Mouse (Mus musculus) embryonic facial prominence, embryonic 13.5 days (tissue): ENCODE measurements around the gene Eef1a1. TPM values are rescaled to one million over a fixed set of nuclear protein-coding genes. Genes with fewer than 3 reads are reported as not detected.
"Not testable (repeated sequence)": the region's sequence is repeated elsewhere in the genome, so short reads cannot be mapped to it uniquely, and the experiment has no call there.

Experiments used
- ATAC-seq: fragments of 200-750 bp; cut with Nextera tagmentation; 2 replicates; pipeline ENCODE4 v1.8.0; 2017; ENCODE audit warnings: low read depth; ENCODE audit not compliant: insufficient number of reproducible peaks, insufficient read depth, low FRiP score, low TSS enrichment
- H3K27ac ChIP-seq: fragments of 300-500 bp; sonication (generic); 2 replicates; pipeline ENCODE4 v1.5.1; 2015; ENCODE audit warnings: moderate library complexity, mild to moderate bottlenecking, inconsistent platforms
- H3K27me3 ChIP-seq: fragments of 300-500 bp; sonication (generic); 2 replicates; pipeline ENCODE4 v1.6.1; 2015; ENCODE audit warnings: mild to moderate bottlenecking, inconsistent platforms
- H3K36me3 ChIP-seq: fragments of 300-500 bp; sonication (generic); 2 replicates; pipeline ENCODE4 v1.6.1; 2015; ENCODE audit warnings: mild to moderate bottlenecking, inconsistent platforms
- H3K4me1 ChIP-seq: fragments of 300-500 bp; sonication (generic); 2 replicates; pipeline ENCODE4 v1.6.1; 2015; ENCODE audit warnings: inconsistent platforms
- H3K4me2 ChIP-seq: fragments of 300-500 bp; sonication (generic); 2 replicates; pipeline ENCODE4 v1.6.1; 2015; ENCODE audit warnings: moderate library complexity, mild to moderate bottlenecking, inconsistent platforms
- H3K4me3 ChIP-seq: fragments of 300-500 bp; sonication (generic); 2 replicates; pipeline ENCODE4 v1.5.1; 2015; ENCODE audit warnings: mild to moderate bottlenecking, inconsistent platforms
- H3K9ac ChIP-seq: fragments of 300-500 bp; sonication (generic); 2 replicates; pipeline ENCODE4 v1.6.1; 2015; ENCODE audit warnings: mild to moderate bottlenecking, inconsistent platforms
- H3K9me3 ChIP-seq: fragments of 300-500 bp; sonication (generic); 2 replicates; pipeline ENCODE4 v1.6.1; 2016; ENCODE audit warnings: inconsistent platforms
- WGBS: fragments of 180-500 bp; shearing (Covaris S2); methylation state at CpG from one replicate; pipeline ENCODE4 v1.1.7; 2015; ENCODE audit warnings: mixed read lengths; 5-methylcytosine and 5-hydroxymethylcytosine counted together
- polyA plus RNA-seq: library from polyadenylated mRNA; unstranded; fragments of >200 nt; fragmentation: Nextera tagmentation; extraction: Ambion mirVana; gene quantifications from 2 replicates; pipeline ENCODE4 v1.2.1, GENCODE M21; 2015

The Eef1a1 gene
- polyA plus RNA-seq, 1 experiment from 2014 or later, result 5,472 TPM

DNA sequence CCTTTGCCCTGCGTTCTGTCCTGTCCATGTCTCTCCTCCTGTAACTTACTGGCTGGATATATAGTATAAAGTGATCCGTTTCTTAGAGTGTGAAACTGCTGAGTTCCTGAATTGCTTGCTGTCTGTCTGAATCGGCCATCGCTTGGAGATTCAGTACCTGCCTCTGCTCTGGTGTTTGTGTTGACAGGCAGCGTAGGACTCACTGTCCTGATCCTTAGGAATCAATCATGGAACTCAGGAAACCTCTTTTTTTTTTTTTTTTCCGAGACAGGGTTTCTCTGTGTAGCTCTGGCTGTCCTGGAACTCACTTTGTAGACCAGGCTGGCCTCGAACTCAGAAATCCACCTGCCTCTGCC, 17.7 kb upstream of the Eef1a1 start:
- Histone ChIP-seq H3K4me1 (peaks cover 14% of the 10 kb centered on the region), H3K9ac (no peak overlapping the region), H3K4me2 (no peak overlapping the region), H3K9me3 (no peaks in the 10 kb centered on the region), H3K36me3 (no peaks in the 10 kb centered on the region), H3K27me3 (no peaks in the 10 kb centered on the region), H3K4me3 (no peak overlapping the region), H3K27ac (no peak overlapping the region)
- 86% methylated on average over 7 of the region's 7 CpGs for WGBS
- no peak for ATAC-seq

DNA sequence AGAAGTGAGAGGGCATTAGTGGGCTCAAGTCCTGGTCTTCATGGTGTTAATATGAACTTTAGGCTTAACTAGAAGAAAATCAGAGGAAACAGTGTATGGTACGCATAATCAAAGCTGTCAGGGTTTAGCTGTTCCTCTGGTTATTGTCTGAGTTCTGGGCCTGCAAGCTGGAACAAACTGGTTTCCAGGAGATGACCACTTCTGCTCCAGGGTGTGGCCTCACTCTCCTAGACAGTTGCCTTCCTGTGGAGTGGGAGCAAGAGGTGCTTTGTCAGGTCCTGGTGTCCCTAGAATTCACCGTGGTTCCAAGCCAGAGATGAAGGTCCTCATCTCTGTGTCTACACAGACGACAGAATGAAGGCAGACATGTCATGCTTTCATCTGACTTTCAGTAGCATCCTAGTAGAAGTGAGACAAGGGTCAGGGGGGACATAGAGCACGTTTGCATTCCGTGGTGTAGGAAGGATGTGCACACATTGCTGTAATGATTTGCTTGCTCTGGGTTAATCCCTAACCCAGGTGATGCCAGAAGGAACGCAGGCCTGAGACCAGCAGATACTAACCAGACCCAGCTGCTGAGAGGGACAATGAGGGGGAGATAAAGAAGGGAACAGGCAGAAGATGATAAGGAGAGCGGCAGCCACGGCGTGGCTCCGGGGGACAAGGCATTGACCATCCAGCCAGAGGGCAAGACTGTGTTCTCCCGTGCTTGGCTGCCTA, 17.2 kb upstream of the Eef1a1 start:
- Histone ChIP-seq H3K9me3 (no peaks in the 10 kb centered on the region), H3K27ac (no peak overlapping the region), H3K36me3 (no peaks in the 10 kb centered on the region), H3K4me3 (no peak overlapping the region), H3K4me1 (peaks cover 14% of the 10 kb centered on the region), H3K9ac (no peak overlapping the region), H3K27me3 (no peaks in the 10 kb centered on the region), H3K4me2 (no peak overlapping the region)
- ATAC-seq, result no peak
- WGBS, result 69% methylated on average over 11 of the region's 11 CpGs

DNA sequence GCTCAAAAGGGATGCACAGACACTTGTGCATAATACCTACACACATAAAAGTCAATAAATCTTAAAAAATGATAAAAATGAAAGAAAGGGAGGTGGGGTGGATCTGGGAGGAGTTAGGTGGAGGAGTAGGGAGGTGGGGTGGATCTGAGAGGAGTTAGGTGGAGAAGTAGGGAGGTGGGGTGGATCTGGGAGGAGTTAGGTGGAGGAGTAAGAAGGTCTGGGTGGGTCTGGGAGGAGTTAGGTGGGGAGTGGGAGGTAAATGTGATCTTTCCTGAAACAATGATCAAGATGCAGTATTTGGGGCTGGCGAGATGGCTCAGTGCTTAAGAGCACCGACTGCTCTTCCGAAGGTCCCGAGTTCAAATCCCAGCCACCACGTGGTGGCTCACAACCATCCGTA, 16.3 kb upstream of the Eef1a1 start:
- Histone ChIP-seq H3K4me3 (no peak overlapping the region), H3K36me3 (no peaks in the 10 kb centered on the region), H3K4me2 (no peak overlapping the region), H3K9me3 (no peaks in the 10 kb centered on the region), H3K9ac (no peak overlapping the region), H3K4me1 (peaks cover 14% of the 10 kb centered on the region), H3K27me3 (no peaks in the 10 kb centered on the region), H3K27ac (no peak overlapping the region)
- 95% methylated on average over 6 of the region's 6 CpGs for WGBS
- no peak for ATAC-seq

DNA sequence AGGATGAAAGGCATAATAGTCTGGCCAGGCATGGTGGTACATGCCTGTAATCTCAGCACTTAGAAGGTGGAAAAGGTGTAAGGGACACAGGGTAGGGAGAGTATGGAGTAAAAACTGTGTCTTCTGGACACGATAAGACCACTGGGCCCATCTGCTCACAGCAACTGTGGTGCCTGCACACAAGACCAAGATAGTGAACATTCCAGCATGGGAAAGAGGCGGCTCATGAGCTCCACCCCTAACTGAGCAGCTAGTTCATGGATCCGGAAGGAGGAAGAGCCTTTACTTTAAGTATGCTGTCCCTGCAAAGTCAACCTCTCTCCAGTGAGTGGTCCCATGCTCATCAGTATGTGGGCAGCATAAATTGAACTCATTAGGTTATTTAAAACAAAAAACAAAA, 15.7 kb upstream of the Eef1a1 start:
- 75% methylated on average over 3 of the region's 3 CpGs for WGBS
- Histone ChIP-seq H3K4me3 (no peak overlapping the region), H3K36me3 (no peaks in the 10 kb centered on the region), H3K4me1 (peaks cover 14% of the 10 kb centered on the region), H3K9me3 (no peaks in the 10 kb centered on the region), H3K4me2 (no peak overlapping the region), H3K27me3 (no peaks in the 10 kb centered on the region), H3K27ac (no peak overlapping the region), H3K9ac (no peak overlapping the region)
- ATAC-seq, result no peak

DNA sequence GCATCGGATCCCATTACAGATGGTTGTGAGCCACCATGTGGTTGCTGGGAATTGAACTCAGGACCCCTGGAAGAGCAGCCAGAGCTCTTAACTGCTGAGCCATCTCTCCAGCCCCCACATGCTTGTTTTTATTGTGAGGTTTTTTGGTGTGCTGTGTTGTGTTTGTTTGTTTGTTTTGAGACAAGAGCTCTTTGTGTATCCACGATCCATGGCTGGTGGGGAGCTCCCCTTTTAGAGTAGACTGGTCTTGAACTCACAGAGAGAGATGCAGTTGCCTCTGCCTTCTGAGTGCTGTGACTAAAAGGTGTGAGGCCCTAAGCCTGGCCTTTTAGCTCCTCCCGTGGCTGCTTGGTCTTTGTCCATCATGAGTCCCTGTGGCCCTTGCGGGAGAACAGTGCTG, 15.2 kb upstream of the Eef1a1 start:
- Histone ChIP-seq H3K9me3 (no peaks in the 10 kb centered on the region), H3K9ac (no peak overlapping the region), H3K27ac (no peak overlapping the region), H3K4me3 (no peak overlapping the region), H3K27me3 (no peaks in the 10 kb centered on the region), H3K4me2 (no peak overlapping the region), H3K36me3 (no peaks in the 10 kb centered on the region), H3K4me1 (peaks cover 14% of the 10 kb centered on the region)
- ATAC-seq, result no peak
- WGBS, result 67% methylated on average over 4 of the region's 4 CpGs

DNA sequence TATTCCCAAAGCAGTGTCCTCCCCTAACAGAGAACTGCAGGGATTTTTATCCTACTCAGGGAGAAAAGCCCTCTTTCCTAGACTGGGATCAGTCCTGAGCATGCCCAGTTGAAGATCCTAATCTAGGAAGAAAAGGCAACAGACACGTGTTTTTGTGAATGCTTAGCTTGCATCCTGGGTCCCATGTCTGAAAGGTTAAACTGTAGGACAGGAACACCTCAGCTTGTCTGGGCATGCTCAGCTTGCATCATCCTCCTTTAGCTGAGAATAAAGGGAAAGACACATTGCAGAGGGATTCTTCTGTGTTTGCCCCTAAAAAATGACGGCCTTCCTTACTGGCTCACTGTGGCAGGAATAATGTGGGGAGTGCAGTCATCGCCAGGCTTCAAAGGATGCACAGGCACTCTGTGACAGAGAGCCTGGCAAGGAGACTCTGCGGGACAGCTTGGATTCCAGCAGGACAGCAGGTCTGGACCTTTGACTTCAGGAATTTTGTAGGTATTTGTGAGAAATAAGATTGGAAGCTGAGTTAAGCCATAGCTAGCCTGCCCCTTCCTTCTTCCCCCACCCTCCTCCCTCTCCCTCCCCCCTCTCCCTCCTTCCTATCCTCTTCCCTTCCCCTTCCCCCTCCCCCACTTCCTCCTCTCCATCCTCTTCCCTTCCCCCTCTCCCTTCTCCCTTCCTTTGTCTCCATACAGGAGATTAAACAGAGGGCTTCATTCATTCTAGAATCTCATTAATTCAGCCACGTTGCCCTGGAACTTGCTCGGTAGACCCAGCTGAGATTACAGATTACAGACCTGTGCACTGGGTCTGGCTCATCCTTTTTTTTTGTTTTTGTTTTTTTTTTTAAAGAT, 14.5 kb upstream of the Eef1a1 start:
- peak overlapping the region; percentile 36 for H3K4me2 ChIP-seq
- H3K36me3 ChIP-seq, result no peaks in the 10 kb centered on the region
- no peaks in the 10 kb centered on the region for H3K27me3 ChIP-seq
- H3K27ac ChIP-seq, result peak overlapping the region; percentile 64
- peak overlapping the region; percentile 57 for H3K9ac ChIP-seq
- 6% methylated on average over 6 of the region's 6 CpGs for WGBS
- H3K4me1 ChIP-seq, result peaks cover 14% of the 10 kb centered on the region
- no peaks in the 10 kb centered on the region for H3K9me3 ChIP-seq
- no peak overlapping the region for H3K4me3 ChIP-seq
- no peak for ATAC-seq

DNA sequence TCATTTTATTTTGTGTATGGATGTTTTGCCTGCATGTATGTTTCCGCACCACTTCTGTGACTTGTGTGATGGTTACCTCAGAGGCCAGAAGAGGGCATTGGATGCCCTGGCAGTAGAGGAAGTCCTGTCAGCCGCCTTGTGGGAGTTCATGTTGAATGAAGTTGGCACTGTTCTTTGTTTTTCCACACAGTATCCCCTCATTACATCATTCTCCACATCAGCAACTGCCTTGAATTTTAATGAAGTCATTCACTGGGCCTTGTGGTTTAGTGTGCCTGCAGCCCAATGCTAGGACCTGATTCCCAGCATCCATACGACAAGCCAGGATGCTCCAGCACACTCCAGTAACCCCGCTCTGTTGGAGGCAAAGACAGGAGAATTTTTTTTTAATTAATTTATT, 12.3 kb upstream of the Eef1a1 start:
- no peak overlapping the region for H3K9ac ChIP-seq
- 90% methylated on average over 4 of the region's 4 CpGs for WGBS

DNA sequence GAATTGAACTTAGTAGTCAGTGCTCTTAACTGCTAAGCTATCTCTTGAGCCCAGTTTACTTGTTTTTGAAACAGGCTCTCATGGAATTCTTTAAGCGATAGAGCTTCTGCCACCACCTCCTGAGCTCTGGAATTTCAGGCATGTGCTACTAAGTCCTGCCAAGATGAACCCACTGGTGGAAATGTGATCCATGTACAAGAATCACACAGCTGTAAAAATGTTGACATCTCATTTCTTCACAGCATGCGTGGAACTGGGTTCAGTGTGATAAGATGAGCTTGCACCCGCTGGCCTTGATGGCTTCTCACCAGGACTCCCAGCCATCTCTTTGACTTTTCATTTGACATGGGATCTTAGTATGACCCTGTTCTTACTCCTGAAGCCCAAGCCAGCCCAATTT, 11.4 kb upstream of the Eef1a1 start:
- Histone ChIP-seq H3K4me3 (no peak overlapping the region), H3K9ac (no peak overlapping the region), H3K36me3 (no peaks in the 10 kb centered on the region), H3K4me2 (no peak overlapping the region), H3K27ac (no peak overlapping the region), H3K27me3 (no peaks in the 10 kb centered on the region), H3K4me1 (peaks cover 14% of the 10 kb centered on the region), H3K9me3 (no peaks in the 10 kb centered on the region)
- ATAC-seq, result no peak
- 67% methylated on average over 3 of the region's 3 CpGs for WGBS

More for the DNA sequence above, 12.3 kb upstream of the Eef1a1 start:
- no peak overlapping the region for H3K4me2 ChIP-seq
- no peaks in the 10 kb centered on the region for H3K27me3 ChIP-seq
- H3K36me3 ChIP-seq, result no peaks in the 10 kb centered on the region
- H3K9me3 ChIP-seq, result no peaks in the 10 kb centered on the region
- H3K27ac ChIP-seq, result no peak overlapping the region
- peaks cover 14% of the 10 kb centered on the region for H3K4me1 ChIP-seq
- no peak overlapping the region for H3K4me3 ChIP-seq
- no peak for ATAC-seq

DNA sequence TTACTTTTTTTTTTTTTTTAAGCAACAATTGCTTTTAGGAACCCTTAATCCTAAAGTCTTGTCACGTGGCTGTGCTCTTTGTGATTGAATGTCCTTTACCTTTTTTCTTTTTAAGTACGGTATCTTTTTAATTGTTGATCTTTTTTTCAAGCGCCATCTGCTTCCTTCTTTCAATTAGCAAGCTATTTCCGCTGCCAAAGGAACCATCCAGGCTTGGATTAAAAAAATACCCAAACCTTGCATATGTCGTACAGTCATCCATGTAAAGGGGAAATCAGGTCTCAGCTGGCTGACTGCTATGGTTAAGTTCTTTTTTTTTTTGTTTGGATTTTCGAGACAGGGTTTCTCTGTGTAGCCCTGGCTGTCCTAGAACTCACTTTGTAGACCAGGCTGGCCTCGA, 4.2 kb upstream of the Eef1a1 start:
- Histone ChIP-seq H3K27me3 (no peaks in the 10 kb centered on the region), H3K4me1 (peaks cover 4% of the 10 kb centered on the region; the same call in 1 of the 2 replicates), H3K4me3 (no peak overlapping the region), H3K4me2 (no peak overlapping the region), H3K27ac (no peak overlapping the region), H3K36me3 (no peaks in the 10 kb centered on the region), H3K9me3 (no peaks in the 10 kb centered on the region), H3K9ac (no peak overlapping the region)
- no peak for ATAC-seq
- 86% methylated on average over 7 of the region's 7 CpGs for WGBS

DNA sequence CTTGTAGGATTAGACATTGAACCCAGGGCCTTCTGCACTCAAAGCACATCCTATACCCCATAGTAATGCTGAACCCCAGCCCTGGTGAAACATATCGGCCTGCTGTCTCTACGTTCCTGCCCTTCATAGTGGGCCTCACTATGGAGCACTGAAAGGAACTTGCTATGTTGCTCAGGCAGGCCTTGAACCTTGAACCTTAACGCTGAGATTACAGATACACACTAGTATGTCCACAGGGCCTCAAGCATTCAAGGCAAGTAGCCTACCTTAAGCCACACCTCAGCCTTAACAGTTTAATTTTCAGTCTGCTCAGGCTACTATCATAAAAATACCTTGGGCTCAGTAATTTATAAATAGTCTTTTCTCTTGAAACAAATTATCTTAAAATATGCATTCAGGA, 3.3 kb upstream of the Eef1a1 start:
- Histone ChIP-seq H3K27me3 (no peaks in the 10 kb centered on the region), H3K4me3 (no peak overlapping the region), H3K9me3 (no peaks in the 10 kb centered on the region), H3K36me3 (no peaks in the 10 kb centered on the region), H3K4me1 (peaks cover 4% of the 10 kb centered on the region; the same call in 1 of the 2 replicates), H3K9ac (no peak overlapping the region), H3K27ac (no peak overlapping the region), H3K4me2 (no peak overlapping the region)
- 88% methylated on average over 3 of the region's 3 CpGs for WGBS
- no peak for ATAC-seq

DNA sequence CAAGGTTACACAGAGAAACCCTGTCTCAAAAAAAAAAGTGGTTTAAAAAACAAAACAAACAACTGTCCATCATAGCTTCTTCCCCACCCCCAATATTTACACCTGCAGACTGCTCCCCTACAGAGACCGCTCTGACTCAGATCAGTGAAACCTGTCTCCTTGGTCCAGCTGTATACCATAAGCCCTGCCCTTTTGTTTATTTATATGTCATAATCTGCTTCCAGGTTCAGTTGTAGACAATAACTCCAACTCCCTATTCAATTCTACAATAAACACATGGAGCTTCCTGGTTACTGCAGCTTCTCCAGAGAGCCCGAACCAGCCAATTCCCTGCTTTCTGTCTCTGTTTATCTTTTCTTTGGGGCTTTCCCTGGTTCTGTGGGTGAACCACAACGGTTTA, 2.2 kb upstream of the Eef1a1 start:
- Histone ChIP-seq H3K27ac (no peak overlapping the region), H3K36me3 (no peaks in the 10 kb centered on the region), H3K4me3 (no peak overlapping the region), H3K9ac (no peak overlapping the region), H3K9me3 (no peaks in the 10 kb centered on the region), H3K27me3 (no peaks in the 10 kb centered on the region), H3K4me2 (no peak overlapping the region), H3K4me1 (peaks cover 4% of the 10 kb centered on the region; the same call in 1 of the 2 replicates)
- no peak for ATAC-seq
- whole genome bisulfite sequencing, result 77% methylated on average over 3 of the region's 3 CpGs

DNA sequence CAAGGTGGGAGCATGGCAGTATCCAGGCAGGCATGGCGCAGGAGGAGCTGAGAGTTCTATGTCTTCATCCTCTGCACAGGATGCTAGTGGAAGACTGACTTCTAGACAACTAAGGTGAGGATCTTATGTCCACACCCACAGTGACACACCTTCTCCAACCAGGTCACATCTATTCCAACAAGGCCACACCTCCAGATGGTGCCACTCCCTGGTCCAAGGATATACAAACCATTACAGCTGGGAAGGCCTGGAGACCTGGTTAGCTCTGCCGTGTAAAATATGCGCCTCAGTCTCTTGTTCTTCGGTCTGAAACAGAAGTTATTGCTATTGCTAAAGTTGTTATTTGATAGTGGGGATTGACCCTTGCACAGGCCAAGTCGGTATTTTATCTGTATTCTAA, 930 bp downstream of the Eef1a1 start:
- not testable (repeated sequence) for H3K27me3 ChIP-seq, H3K36me3 ChIP-seq, H3K27ac ChIP-seq, H3K4me3 ChIP-seq, H3K4me1 ChIP-seq, H3K9ac ChIP-seq, H3K4me2 ChIP-seq, H3K9me3 ChIP-seq, ATAC-seq
- 93% methylated on average over 5 of the region's 5 CpGs for WGBS
